Mouse (Mus musculus) cerebellum, adult 18-20 months (tissue): ENCODE results near the gene Sox15.

Experiments used
- DNase-seq, 2 experiments: peaks; one replicate each; pipeline ENCODE4 v3.0.0; 2021

The Sox15 gene

DNA sequence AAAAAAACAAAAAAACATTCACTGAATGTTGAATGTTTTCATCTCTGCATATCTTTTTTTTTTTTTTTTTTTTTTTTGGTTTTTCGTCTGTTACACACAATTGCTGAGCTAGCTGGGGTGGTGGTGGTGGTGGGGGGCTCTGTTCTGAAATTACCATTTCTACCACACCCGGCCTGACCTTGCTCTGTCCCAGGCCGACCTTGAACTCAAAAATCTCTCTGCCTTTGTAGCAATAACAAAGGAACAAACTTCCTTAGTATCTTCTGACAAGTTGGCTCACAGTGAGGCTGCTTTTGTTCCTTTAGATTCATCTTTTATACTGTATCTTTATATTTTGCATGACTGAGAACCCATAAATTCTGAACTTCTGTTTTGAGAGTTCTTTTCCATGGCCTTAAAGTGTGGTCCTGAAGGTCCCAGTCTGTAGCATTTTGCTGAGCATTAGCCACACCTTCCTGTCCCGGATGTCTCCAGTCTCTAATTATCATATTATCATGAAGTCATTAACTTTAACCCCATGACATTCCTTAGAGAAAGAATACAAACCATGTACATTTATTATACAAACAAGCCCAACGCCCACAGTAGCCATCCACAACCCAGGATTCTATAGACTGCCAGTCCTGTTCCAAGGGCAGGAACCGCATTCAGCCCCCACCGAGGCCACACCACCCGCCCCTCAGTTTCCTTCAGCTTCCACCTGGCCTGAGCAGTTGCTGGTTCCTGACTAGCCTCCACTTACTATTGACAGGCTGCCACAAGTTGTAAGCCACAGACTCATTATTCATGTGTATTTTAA is 48.9 kb downstream of the Sox15 start:
- no peak for DNase-seq

GRCm38 (mm10) chr11:69704613-69705010 is 49.5 kb downstream of the Sox15 start:
- DNase-seq = no peak
